Mouse (Mus musculus): Measurements from ENCODE around the gene Ddx43. TPM values are rescaled to one million over a fixed set of nuclear protein-coding genes. Genes with fewer than 3 reads are reported as not detected.

The Ddx43 gene
- not detected in 2 replicates for total RNA-seq (2023)

DNA sequence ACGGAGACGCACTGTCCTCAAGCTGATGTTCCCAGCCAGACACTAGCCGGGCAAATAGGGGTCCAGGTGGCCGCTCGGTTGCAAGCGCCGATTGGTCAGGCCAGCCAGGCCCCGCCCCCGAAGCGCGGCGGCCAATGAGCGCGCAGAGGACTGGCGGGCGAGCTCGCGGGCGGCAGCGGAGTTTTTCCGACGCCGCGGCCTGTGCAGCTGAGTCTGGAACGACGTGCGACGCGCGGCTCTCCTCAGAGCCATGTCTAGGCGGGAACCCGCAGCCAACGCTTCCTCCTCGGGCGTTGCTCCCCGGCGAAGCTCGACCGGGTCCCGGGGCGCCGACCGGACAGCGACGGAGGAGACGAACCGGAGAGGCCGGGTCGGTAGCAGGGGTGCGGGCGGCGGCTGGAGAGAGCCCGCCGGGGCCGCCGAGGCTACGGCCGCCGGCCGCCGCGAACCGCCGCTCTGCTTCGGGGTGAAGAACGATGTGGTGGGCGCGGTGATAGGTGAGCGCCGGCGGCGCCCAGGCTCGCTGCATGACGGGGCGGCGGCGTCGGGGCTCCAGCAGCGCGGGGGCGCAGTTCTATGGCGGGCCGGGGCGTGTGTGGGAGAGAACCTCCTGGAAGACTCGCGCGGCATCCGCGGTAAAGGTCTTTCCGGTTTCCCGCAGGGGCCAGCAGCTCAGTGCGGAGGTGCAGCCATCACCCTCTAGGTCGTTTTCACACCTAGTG lies at the start of gene Ddx43:
Gene Ddx43 (plus strand): TSS at position 148 of the 722 bp plus-strand sequence.

DNA sequence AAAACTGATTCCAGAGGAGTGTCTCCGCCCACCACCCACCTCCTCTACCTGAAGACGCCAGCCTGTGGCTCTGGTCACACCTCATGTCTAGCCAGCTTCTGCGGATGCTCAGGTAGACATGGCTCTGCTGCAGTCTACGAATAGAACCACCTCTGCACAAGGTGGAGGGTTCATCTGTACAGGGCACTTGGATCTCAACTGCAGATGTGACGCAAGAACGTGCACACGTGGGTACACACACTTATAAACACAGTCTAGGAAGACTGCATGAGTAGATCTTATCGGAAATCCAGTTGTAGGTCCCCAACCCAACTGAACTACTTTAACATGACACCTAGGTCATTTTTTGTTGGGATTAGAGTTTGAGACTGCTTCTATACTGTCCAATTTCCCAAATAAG lies 40.0 kb upstream of the Ddx43 start, which contains the start of gene Gsta2:
Gene Gsta2 (minus strand): TSS at position 178 of the 400 bp plus-strand sequence.

DNA sequence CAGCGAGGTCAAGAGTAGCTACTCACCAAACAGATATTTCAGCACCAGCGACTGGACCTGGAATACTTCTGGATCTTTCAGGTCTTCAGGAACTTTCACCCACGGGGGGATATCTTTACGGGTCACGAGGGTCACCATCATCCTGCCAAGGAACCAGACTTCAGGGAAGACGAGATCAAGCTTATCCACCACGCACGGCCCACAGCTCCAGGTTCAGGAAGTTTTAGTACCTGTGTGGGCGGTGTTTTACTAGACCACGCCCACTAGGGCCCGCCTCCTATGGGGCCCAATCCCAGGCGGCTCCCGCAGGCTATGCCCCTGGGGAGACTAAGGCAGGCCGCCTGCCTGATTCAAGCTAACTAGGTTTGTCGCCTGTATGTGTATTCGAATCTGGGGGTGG lies 27.6 kb upstream of the Ddx43 start, which contains the start of gene Dppa5a:
Gene Dppa5a (minus strand): TSS at position 219 of the 400 bp plus-strand sequence.

DNA sequence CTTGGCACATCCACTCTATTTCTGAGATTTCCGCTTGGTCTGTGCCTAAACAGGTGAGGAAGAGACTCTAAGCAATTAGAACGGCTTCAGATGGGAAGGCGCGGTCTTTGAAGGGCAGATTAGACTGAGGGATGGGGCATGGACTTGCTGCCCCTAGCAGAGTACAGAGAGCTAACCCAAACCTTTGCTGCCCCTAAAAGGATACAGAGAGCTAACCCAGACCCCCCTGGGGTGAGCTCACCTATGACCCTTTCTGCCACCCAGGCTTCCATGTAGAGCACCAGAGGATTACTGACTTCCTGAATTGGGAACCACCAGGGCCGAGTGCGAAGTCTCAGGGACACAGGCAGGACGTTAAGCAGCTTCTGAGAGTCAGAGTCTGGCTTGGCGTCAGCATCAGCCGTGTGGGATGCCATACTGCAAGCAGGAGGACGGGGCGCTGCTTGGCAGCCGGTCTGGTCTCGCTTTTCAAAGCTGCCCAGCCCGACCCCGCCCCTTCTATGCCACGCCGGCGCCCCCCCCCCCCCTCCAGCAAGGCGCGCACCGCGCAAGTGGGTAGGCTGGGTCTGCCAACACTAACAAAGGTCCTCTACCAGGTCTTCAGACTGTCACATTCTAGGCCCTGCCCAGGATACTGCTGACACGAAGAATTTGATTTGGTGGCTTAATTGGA lies 17.3 kb upstream of the Ddx43 start, which contains the start of gene Ooep:
Gene Ooep (minus strand): TSS at position 613 of the 673 bp plus-strand sequence.

DNA sequence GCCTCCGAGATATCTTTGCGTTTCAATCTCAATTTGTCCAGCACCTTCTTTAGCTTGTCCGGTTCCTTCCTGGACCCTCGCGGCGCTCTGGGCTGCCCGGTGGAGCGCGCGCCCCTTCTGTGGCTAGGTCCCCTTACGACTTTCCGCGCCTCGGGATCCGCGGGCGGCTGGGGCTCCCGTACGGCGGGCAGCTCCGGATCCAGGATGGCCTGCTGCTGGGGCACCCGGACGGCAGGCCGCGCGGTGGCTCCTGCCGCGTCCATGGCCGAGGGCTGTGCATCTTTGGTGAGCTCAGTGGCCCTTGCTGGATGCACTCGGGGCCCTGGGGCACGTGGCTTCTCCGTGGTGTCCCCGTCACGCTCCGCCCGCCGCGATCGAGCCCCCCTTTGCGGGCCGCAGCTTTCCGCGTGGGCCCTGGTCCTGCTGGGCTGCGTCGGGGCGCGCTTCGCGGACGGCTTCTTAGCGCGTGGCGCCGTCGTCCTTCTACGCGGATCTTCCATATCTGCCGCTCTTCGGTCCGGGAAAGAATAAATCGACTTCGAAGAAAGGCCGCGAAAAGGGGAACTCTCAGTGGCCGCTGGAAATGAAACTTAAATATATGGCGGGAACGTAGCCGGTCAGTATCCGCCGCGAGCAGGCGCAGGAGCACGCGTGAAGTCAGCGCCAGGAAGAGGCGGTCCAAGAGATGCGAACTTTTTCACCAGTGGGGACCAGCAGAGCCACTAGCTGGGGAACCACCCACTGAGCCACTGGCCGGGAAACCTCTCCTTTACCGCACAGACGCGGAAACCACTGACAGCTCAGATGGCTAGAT lies 47.2 kb downstream of the Ddx43 start, which contains the start of gene Cgas:
Gene Cgas (minus strand): TSS at position 659 of the 814 bp plus-strand sequence.

DNA sequence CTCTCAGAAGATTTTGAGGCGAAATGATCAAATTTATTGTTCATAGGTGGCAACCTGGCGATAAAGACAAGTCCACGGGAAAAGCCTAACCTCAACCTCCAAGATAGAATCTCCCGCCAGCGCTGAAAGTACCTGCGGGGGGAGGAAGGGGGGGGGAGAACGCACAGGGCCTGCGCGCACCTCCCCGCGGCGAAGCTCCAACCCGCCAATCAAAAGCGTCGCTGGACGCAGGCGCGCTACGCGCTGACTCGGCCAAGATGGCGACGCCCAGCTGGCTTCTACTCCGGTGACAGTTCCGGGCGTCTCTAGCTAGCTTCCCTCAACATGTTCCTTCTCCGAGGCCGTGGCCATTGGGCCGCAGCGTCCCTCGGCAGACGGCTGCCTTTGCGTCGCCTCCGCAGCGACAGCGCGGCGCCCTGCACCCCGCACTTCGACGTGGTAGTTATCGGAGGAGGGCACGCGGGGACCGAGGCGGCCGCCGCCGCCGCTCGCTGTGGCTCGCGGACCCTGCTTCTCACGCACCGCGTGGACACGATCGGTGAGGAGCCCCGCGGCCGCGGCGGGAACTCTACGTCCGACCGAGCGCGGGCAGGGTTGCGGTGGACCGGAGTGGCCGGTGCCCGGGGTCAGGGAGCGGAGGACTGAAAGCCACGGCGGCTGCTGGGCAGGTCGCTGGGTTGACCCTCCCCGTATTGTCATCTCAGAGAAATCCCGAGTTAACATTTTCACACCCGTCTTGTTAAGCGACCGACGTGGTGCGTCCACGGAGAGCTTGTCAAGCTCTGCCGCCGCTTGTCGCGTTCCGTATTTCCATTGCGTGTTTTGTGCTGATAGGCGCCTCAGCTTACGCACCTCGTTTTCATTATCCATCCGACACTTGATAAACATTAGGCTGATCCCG lies 52.6 kb downstream of the Ddx43 start, which contains the start of the genes Mto1 and Gm17324:
Gene Mto1 (plus strand): TSS at position 236 of the 901 bp plus-strand sequence.
Gene Gm17324 (minus strand): TSS at position 814 of the 901 bp plus-strand sequence.

Other genes starting within 250 kb of the Ddx43 start
- not detected in 2 replicates for gene Gsta4, start 213.0 kb upstream of the Ddx43 start, total RNA-seq (2023)
- gene Gsta1, start 165.1 kb upstream of the Ddx43 start, total RNA-seq (2023) = not detected in 2 replicates
- not detected in 2 replicates for gene Gm3776, start 138.6 kb upstream of the Ddx43 start, total RNA-seq (2023)
- gene Gm10639, start 105.9 kb upstream of the Ddx43 start, total RNA-seq (2023) = not detected in 2 replicates
- gene Omt2a, start 81.0 kb upstream of the Ddx43 start, total RNA-seq (2023) = not detected in 2 replicates
- not detected in 2 replicates for gene Omt2b, start 68.2 kb upstream of the Ddx43 start, total RNA-seq (2023)
- gene Gsta2, start 40.0 kb upstream of the Ddx43 start, total RNA-seq (2023) = not detected in 2 replicates
- not detected in 2 replicates for gene Dppa5a, start 27.6 kb upstream of the Ddx43 start, total RNA-seq (2023)
- gene Ooep, start 17.1 kb upstream of the Ddx43 start, total RNA-seq (2023) = not detected in 2 replicates
- 8.3 and 10.0 TPM in 2 replicates for gene Cgas, start 47.5 kb downstream of the Ddx43 start, total RNA-seq (2023)
- gene Mto1, start 52.4 kb downstream of the Ddx43 start, total RNA-seq (2023) = 10.1 and 11.8 TPM in 2 replicates
- gene Gm17324, start 53.0 kb downstream of the Ddx43 start, total RNA-seq (2023) = not detected in 2 replicates
- gene Eef1a1, start 93.4 kb downstream of the Ddx43 start, total RNA-seq (2023) = 2,596 and 2,621 TPM in 2 replicates
- gene Slc17a5, start 192.3 kb downstream of the Ddx43 start, total RNA-seq (2023) = 5.6 and 8.7 TPM in 2 replicates
- 0.29 and 0.57 TPM in 2 replicates for gene Cd109, start 219.8 kb downstream of the Ddx43 start, total RNA-seq (2023)